Mouse (Mus musculus): ENCODE measurements around the gene Sec14l3.
"Not testable (repeated sequence)": the region's sequence is repeated elsewhere in the genome, so short reads cannot be mapped to it uniquely, and the experiment has no call there.

The Sec14l3 gene

GRCm38 (mm10) chr11:4101851-4102250 lies 37.2 kb downstream of the Sec14l3 start:
- no peak for DNase-seq (ENCODE audit: low spot score in 2 of 2)

- DNase-seq (ENCODE audit: low spot score in 2 of 2), result no peak
These were observed 38.9 kb downstream of the Sec14l3 start for GRCm38 (mm10) chr11:4103522-4103921.

- no peak for DNase-seq (ENCODE audit: low spot score in 2 of 2)
These were observed 40.3 kb downstream of the Sec14l3 start for GRCm38 (mm10) chr11:4104989-4105388.

- no peak for DNase-seq (ENCODE audit: low spot score in 2 of 2)
These were observed 40.8 kb downstream of the Sec14l3 start for GRCm38 (mm10) chr11:4105444-4105843.

DNA sequence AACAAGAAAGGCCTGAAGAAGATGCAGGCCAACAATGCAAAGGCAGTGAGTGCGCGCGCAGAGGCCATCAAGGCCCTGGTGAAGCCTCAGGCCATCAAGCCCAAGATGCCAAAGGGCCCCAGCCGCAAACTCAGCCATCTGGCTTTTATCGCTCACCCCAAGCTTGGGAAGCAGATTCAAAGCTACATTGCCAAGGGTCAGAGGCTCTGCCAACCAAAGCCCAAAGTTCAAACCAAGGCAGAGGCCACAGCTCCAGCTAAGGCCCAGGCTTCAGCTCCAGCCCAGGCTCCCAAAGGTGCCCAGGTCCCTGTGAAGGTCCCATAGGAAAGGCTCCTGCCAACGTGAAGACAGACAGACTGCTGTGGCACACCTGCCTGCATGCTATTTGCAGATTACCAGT lies 43.3 kb downstream of the Sec14l3 start:
- not testable (repeated sequence) for DNase-seq (ENCODE audit: low spot score in 2 of 2)

DNA sequence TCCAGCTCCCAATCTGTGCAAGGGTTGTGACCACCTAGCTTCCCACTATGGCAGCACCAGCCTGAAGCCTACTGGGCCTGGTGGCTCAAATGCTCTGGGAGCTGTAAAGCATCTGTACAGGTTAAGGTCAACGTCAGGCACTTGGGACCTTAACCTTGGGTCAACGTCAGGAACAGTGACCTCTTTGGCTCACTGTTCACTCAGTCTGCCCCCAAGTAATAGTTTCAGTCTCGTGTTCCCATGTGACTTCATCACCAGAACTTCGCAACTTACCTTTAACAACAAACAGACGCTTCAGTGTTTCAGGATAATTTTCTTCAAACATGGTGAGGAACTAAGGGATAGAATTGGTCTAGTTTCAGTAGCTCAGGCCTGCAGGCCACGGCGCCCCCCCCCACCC lies 44.0 kb downstream of the Sec14l3 start:
- DNase-seq (ENCODE audit: low spot score in 2 of 2), result no peak

DNA sequence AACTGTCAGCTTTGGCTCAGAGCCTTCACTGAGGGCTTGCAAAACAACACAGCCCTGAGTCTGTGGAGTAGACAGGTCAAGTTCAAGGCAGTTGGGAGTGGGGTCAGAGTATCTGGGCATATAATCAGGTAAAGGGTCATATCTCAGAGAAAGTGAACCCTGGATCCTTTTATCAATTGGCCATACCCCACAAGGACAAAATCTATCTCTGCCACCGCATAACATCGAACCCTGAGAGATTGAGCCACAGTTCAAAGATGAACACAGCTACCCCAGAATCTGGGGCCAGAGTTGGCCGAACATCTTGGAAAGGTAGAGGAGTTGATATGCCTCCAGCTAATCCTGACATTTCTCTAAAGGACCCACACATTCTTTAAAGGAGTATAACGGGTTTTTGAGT lies 47.4 kb downstream of the Sec14l3 start:
- DNase-seq (ENCODE audit: low spot score in 2 of 2), result no peak

DNA sequence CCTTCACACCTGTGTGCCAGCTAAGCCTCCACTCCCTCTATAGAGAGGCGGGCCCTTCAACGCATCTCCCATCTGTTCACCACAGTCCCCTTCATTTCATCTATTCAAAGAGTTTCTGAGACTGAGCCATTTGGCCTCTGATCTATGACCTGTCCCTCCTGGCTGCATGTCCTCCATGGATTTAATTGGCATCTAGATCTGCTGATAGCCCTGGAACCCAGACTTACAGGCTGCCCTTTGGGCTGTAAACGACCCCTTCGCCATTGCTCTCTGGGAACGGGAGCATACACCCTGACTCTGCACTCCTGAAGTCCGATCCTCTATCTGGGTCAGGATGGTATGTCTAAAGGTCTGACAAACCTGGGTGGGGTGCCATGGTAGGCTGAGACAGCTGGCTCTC lies 48.2 kb downstream of the Sec14l3 start:
- DNase-seq (ENCODE audit: low spot score in 2 of 2), result no peak

DNA sequence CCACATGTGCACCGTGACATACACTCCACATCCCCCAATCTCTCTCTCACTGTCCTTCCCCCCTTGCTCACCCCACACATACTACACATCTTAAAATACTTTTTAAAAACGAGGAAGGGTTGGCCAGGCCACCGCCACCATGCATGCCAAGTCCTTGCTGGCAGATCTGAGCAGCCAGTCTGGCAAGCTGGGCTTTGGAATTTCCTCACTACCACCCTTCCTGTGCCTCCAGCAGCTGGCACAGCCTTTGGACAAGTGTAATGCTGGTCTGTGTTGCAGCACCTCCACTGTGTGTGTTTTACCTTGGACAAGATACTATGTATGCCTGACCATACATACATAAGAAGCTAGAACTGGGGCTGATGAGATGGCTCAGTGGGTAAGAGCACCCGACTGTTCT lies 48.9 kb downstream of the Sec14l3 start:
- no peak for DNase-seq (ENCODE audit: low spot score in 2 of 2)

DNA sequence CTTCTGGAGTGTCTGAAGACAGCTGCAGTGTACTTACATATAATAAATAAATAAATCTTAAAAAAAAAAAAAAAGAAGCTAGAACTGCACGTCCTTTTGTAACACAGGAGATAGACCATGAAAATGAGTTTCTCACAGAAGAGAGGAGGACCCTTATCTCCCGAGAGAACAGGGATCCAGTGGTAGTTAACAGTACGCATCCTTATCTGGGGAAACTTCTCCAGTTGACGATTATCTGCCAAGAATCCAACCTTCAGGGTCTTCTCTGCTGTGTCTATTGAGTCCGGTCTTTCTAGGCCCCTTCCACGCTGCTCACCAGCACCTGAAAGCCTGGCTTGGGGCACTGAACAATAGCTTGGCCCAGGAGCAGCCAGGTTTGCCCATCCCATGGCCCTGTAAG lies 49.3 kb downstream of the Sec14l3 start:
- no peak for DNase-seq (ENCODE audit: low spot score in 2 of 2)

DNA sequence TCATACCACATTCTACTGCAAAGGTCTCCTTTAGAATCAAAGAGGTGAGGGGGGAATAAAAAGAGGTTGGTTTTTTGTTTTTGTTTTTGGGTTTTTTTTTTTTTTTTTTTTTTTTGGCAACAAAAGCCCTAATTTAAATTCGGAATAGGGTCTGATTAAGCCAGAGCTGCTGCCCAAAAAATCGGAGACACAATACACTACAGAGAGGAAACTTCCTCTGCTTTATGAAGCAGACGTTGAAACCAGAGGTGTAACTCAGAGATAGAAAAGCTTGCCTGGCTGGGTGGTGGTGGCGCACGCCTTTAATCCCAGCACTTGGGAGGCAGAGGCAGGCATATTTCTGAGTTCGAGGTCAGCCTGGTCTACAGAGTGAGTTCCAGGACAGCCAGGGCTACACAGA lies 49.9 kb downstream of the Sec14l3 start:
- not testable (repeated sequence) for DNase-seq (ENCODE audit: low spot score in 2 of 2)

DNA sequence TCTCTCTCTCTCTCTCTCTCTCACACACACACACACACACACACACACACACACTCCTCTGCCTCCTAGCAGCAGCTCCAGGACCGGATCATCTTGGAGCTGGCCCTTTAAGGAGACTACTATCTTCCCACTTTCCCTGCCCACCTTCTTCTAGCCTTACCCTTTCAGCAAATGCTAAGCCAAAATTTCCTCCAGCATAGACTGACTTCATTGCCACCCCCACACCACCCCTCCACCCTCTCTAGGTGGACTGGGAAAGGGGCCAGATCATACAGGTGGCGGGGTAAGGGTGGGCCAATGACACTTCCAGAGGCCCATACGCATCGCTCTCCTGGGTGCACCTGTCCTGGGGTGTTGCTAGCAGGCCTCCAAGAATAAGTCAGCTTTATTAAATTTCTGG lies 50.8 kb downstream of the Sec14l3 start:
- DNase-seq (ENCODE audit: low spot score in 2 of 2), result no peak

DNA sequence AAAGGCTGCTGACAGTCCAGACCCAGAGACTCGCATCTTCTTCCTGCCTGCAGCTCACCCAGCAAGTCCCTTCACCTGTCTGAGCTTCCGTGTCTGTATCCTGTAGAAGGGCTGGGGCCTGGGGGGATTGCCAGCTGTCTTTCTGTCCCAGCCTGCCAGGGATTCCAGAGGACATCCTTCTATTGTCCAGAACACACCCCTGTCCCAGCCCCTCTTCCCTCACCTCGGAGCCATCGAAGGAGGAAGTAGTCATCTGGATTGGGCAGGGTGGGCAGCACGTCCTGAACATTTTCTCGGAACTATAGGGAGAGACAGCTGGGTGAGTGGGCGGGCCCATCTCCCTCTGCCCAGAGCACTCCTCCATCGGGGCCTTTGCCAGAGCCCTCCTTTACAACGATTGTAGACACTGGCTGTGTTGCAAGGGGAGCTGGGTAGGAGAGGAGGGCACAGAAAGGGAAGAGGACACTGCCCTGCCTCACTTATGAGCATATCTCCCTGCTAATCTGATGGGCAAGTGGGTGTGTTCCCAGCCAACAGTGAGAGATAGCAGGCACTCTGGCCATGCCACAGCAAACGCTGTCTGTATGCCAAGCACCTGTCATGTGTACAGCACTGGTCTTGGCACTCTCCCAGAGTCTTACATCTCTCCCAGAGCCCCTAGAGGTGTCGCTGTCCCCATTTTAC lies 52.0 kb downstream of the Sec14l3 start:
- no peak for DNase-seq (ENCODE audit: low spot score in 2 of 2)

DNA sequence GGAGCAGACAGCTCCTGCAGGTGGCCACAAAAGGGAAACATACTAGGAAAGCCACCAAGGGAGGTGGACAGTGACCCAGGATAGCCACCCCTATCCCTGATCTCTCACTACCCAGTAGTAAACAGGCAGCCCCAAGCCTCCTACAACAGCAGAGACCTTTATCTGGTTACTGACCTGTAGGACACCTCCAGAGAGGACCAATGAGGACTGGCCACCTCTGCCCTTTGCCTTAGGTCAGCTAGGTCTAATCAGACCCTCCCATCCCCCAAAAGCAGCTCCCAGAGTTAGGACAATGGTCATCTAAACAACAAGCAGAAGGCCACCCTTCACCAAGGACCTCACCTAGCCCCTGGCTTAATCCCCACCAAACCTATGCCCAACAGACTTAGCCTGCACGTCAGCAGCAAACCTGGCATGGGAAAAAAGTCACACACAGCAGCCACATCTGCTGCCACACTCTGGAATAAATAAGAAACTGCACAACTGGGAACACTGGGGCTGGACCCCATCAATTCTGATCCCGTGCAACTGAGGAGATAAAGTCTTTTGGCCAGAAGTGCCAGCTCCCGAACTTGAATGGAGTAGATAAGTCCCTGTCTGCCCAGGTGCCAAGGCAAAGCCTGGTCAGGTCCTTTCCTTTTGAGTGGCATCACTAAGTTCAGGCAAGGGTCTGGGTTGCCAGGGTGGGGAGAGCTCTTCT lies 52.9 kb downstream of the Sec14l3 start:
- no peak for DNase-seq (ENCODE audit: low spot score in 2 of 2)

GRCm38 (mm10) chr11:4118081-4118921 lies 53.7 kb downstream of the Sec14l3 start:
- peak in 1 of 2 experiments; percentile 64 for DNase-seq (ENCODE audit: low spot score in 2 of 2)

DNA sequence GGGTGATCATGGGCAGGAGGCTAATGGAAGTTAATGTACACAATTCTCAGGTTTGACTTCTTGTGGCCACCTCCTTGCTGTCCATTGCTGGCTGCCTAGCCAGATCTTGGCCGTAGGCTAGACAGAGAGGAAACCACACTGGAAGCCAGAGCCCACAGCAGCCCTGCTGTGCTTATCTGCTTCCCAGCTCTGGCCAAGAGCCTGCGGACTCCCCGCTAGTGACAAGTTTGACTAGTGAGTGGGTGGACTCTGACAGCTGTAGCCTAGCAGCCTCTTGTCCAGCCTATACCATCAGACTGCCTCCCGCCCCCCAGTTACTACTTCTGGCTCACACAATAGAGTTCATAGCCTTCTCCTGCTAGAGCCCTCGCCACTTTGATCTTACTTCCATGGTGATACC lies 55.0 kb downstream of the Sec14l3 start:
- DNase-seq (ENCODE audit: low spot score in 2 of 2), result no peak

DNA sequence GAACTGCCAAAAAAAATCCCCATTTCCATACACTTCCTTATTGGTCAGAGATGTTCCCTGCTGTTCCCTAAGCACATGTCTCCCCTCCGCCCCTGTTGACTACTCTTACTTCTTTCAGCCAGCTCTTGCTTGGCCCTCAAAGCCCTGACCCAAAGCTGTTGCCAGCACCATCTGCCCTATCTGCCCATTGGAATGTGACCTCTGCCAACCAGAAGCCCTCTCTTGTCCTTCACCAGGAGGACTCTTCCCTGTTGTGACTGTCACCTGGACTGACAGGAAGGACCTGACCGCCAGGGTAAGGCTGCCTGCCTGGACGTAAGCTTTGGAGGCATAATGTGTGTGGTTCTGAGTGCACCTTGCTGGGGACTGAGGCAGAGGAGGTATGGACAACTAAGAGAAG lies 57.0 kb downstream of the Sec14l3 start:
- DNase-seq (ENCODE audit: low spot score in 2 of 2), result no peak

DNA sequence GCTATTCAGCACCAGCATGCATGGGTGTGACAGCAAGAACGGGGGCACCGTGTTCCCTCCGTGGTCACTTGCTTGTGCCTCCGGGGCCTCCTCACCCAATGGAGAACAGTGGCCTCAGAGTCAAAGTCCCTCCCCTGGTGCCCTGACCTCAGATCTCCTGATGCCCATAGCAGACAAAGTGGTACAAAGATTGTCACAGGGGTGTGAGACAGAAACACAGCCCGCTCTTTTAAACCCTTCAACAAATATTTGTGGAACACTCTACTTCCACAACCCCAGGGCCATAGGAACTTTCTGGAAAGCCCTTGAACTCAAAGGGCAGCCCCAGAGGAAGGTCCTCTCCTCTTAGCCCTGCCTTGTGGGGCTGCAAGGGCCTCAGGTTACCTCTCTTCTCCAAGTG lies 57.6 kb downstream of the Sec14l3 start:
- DNase-seq (ENCODE audit: low spot score in 2 of 2), result no peak

GRCm38 (mm10) chr11:4122742-4123579 lies 58.3 kb downstream of the Sec14l3 start, which contains the start of gene Sec14l2:
Gene Sec14l2 (minus strand): TSS chr11:4123415.
- DNase-seq (ENCODE audit: low spot score in 2 of 2), result no peak

- DNase-seq (ENCODE audit: low spot score in 2 of 2), result no peak
These were observed 59.3 kb downstream of the Sec14l3 start for GRCm38 (mm10) chr11:4123922-4124321.

- DNase-seq (ENCODE audit: low spot score in 2 of 2), result no peak
These were observed 62.4 kb downstream of the Sec14l3 start for GRCm38 (mm10) chr11:4127059-4127458.
